Mouse (Mus musculus) CH12.LX (cell line): ENCODE measurements at regions not wholly inside any gene's neighbourhood (a gene's known extent, or its start where the extent isn't known, plus 50 kb on each side); places are given as distances from the start of the nearest gene placed in this dataset.

ENCODE experiments used
- DNase-seq: peaks from one replicate; pipeline ENCODE4 v3.0.0-alpha.2; 2013; ENCODE audit errors: extremely low read depth
- H3K27ac ChIP-seq: 2 replicates; pipeline ENCODE4 v1.5.1; 2012; ENCODE audit warnings: low read depth, mild to moderate bottlenecking, control low read depth, moderate library complexity; ENCODE audit not compliant: insufficient read depth
- H3K27me3 ChIP-seq: replicated peaks from 2 replicates; pipeline ENCODE3; 2012; ENCODE audit warnings: inconsistent platforms
- H3K36me3 ChIP-seq, 2 experiments: replicated peaks in 1 of 2; 2 replicates each; pipeline versions ENCODE3 to v1.6.1; 2012; ENCODE audit warnings: inconsistent platforms in 1 of 2, low read length in 1 of 2, mild to moderate bottlenecking in 1 of 2, mixed read lengths in 1 of 2, moderate library complexity in 1 of 2; ENCODE audit not compliant: control insufficient read depth in 1 of 2, insufficient read depth in 1 of 2
- H3K4me1 ChIP-seq, 2 experiments: 2 replicates each; pipeline ENCODE4 v1.6.1; 2012; ENCODE audit warnings: inconsistent platforms in 1 of 2, moderate library complexity in 1 of 2; ENCODE audit not compliant: insufficient read depth in 2 of 2, control insufficient read depth in 1 of 2
- H3K4me2 ChIP-seq: 2 replicates; pipeline ENCODE4 v1.6.1; 2012; ENCODE audit warnings: low read depth, mild to moderate bottlenecking, control low read depth; ENCODE audit not compliant: poor library complexity, insufficient read depth, severe bottlenecking
- H3K4me3 ChIP-seq, 3 experiments: fragments of 150-350 bp in 1 of 3; sonication (generic) in 1 of 3; replicated peaks in 1 of 3; 2 replicates each; pipeline versions ENCODE3 to v1.5.1; 2011 to 2012; ENCODE audit warnings: low read depth in 2 of 3, low read length in 2 of 3, mild to moderate bottlenecking in 2 of 3, moderate library complexity in 2 of 3, control low read depth in 1 of 3, improper control_type of control experiment in 1 of 3, inconsistent platforms in 1 of 3, mixed read lengths in 1 of 3; ENCODE audit not compliant: poor library complexity in 1 of 3
- H3K79me2 ChIP-seq: replicated peaks from 2 replicates; pipeline ENCODE4 v1.6.1; 2012; ENCODE audit warnings: mild to moderate bottlenecking, moderate library complexity; ENCODE audit not compliant: control insufficient read depth, poor library complexity, insufficient read depth, severe bottlenecking; ENCODE audit errors: extremely low read depth
- H3K9ac ChIP-seq: 2 replicates; pipeline ENCODE4 v1.6.1; 2012; ENCODE audit warnings: low read depth, mild to moderate bottlenecking, control low read depth, moderate library complexity; ENCODE audit not compliant: insufficient read depth
- H3K9me3 ChIP-seq: replicated peaks from 2 replicates; pipeline ENCODE3; 2012; ENCODE audit warnings: low read length, inconsistent platforms, mixed read lengths
- BHLHE40 ChIP-seq: IDR thresholded peaks from 2 replicates; pipeline ENCODE4 v1.6.1; 2011; ENCODE audit warnings: mild to moderate bottlenecking, low read depth, low read length, improper control_type of control experiment
- CHD1 ChIP-seq: IDR thresholded peaks from 2 replicates; pipeline ENCODE4 v1.6.1; 2012; ENCODE audit warnings: low read depth, low read length, improper control_type of control experiment, inconsistent platforms
- CHD2 ChIP-seq: IDR thresholded peaks from 2 replicates; pipeline ENCODE4 v1.6.1; 2011; ENCODE audit warnings: low read length, improper control_type of control experiment
- E2F4 ChIP-seq: IDR thresholded peaks from 2 replicates; pipeline ENCODE4 v1.6.1; 2011; ENCODE audit warnings: low read depth, low read length, improper control_type of control experiment; ENCODE audit not compliant: insufficient replicate concordance
- EP300 ChIP-seq: IDR thresholded peaks from 2 replicates; pipeline ENCODE4 v1.6.1; 2011; ENCODE audit warnings: low read length, improper control_type of control experiment
- ETS1 ChIP-seq: conservative IDR thresholded peaks from 2 replicates; pipeline ENCODE4 v1.6.1; 2012; ENCODE audit warnings: low read depth, mild to moderate bottlenecking, inconsistent platforms, low read length, improper control_type of control experiment, moderate library complexity
- HCFC1 ChIP-seq: IDR thresholded peaks from 2 replicates; pipeline ENCODE4 v1.6.1; 2012; ENCODE audit warnings: low read depth, mild to moderate bottlenecking, inconsistent platforms, low read length, improper control_type of control experiment
- JUN ChIP-seq: IDR thresholded peaks from 2 replicates; pipeline ENCODE4 v1.6.1; 2011; ENCODE audit warnings: low read depth, mild to moderate bottlenecking, low read length, improper control_type of control experiment, moderate library complexity; ENCODE audit not compliant: insufficient read depth
- JUND ChIP-seq: conservative IDR thresholded peaks from 2 replicates; pipeline ENCODE4 v1.6.1; 2011; ENCODE audit warnings: low read depth, low read length, improper control_type of control experiment
- KAT2A ChIP-seq: IDR thresholded peaks from 2 replicates; pipeline ENCODE4 v1.6.1; 2012; ENCODE audit warnings: low read length, improper control_type of control experiment, inconsistent platforms; ENCODE audit not compliant: insufficient replicate concordance
- MAFK ChIP-seq: IDR thresholded peaks from 2 replicates; pipeline ENCODE4 v1.6.1; 2011; ENCODE audit warnings: low read length, improper control_type of control experiment; ENCODE audit not compliant: insufficient replicate concordance
- MAX ChIP-seq: IDR thresholded peaks from 2 replicates; pipeline ENCODE4 v1.6.1; 2011; ENCODE audit warnings: low read length, improper control_type of control experiment
- MAZ ChIP-seq: IDR thresholded peaks from 2 replicates; pipeline ENCODE4 v1.6.1; 2012; ENCODE audit warnings: low read depth, mild to moderate bottlenecking, inconsistent platforms, low read length, improper control_type of control experiment, moderate library complexity
- MYC ChIP-seq: IDR thresholded peaks from 2 replicates; pipeline ENCODE4 v1.6.1; 2011; ENCODE audit warnings: low read depth, mild to moderate bottlenecking, improper control_type of control experiment, low read length
- NRF1 ChIP-seq: IDR thresholded peaks from 2 replicates; pipeline ENCODE4 v1.6.1; 2014; ENCODE audit warnings: low read depth, mild to moderate bottlenecking, inconsistent platforms, low read length, improper control_type of control experiment, moderate library complexity
- PAX5 ChIP-seq: IDR thresholded peaks from 2 replicates; pipeline ENCODE4 v1.6.1; 2012; ENCODE audit warnings: low read length, inconsistent platforms, mixed read lengths
- POLR2AphosphoS2 ChIP-seq: IDR thresholded peaks from 2 replicates; pipeline ENCODE4 v1.6.1; 2011; ENCODE audit warnings: low read depth, low read length, improper control_type of control experiment
- RAD21 ChIP-seq: IDR thresholded peaks from 2 replicates; pipeline ENCODE4 v1.6.1; 2011; ENCODE audit warnings: low read depth, mild to moderate bottlenecking, low read length, improper control_type of control experiment, moderate library complexity
- SIN3A ChIP-seq: IDR thresholded peaks from 2 replicates; pipeline ENCODE4 v1.6.1; 2012; ENCODE audit warnings: low read length, improper control_type of control experiment, inconsistent platforms
- SMC3 ChIP-seq: IDR thresholded peaks from 2 replicates; pipeline ENCODE4 v1.6.1; 2011; ENCODE audit warnings: low read depth, low read length, improper control_type of control experiment
- TBP ChIP-seq: conservative IDR thresholded peaks from 2 replicates; pipeline ENCODE4 v1.6.1; 2011; ENCODE audit warnings: low read depth, low read length, improper control_type of control experiment
- TCF12 ChIP-seq: IDR thresholded peaks from 2 replicates; pipeline ENCODE4 v1.6.1; 2014; ENCODE audit warnings: low read depth, mild to moderate bottlenecking, inconsistent platforms, low read length, improper control_type of control experiment
- UBTF ChIP-seq: IDR thresholded peaks from 2 replicates; pipeline ENCODE4 v1.6.1; 2012; ENCODE audit warnings: low read depth, mild to moderate bottlenecking, inconsistent platforms, low read length, improper control_type of control experiment, moderate library complexity
- USF1 ChIP-seq: IDR thresholded peaks from 2 replicates; pipeline ENCODE4 v1.6.1; 2014; ENCODE audit warnings: low read depth, mild to moderate bottlenecking, inconsistent platforms, low read length, improper control_type of control experiment
- ZC3H11A ChIP-seq: IDR thresholded peaks from 2 replicates; pipeline ENCODE4 v1.6.1; 2012; ENCODE audit warnings: low read depth, mild to moderate bottlenecking, inconsistent platforms, low read length, improper control_type of control experiment
- ZKSCAN1 ChIP-seq: IDR thresholded peaks from 2 replicates; pipeline ENCODE4 v1.6.1; 2012; ENCODE audit warnings: low read depth, inconsistent platforms, low read length, improper control_type of control experiment, borderline replicate concordance
- ZMIZ1 ChIP-seq: IDR thresholded peaks from 2 replicates; pipeline ENCODE4 v1.6.1; 2012; ENCODE audit warnings: low read depth, mild to moderate bottlenecking, inconsistent platforms, low read length, improper control_type of control experiment
- ZNF384 ChIP-seq: IDR thresholded peaks from 2 replicates; pipeline ENCODE4 v1.6.1; 2012; ENCODE audit warnings: low read depth, low read length, improper control_type of control experiment, inconsistent platforms
- dilution Hi-C: fragments of 300-500 bp; cut with MboI; formaldehyde crosslinking; loops from 2 replicates; pipeline ENCODE4 v1.14.3; 2020; ENCODE audit warnings: low sequenced_read_pairs; ENCODE audit not compliant: extremely low pct_unique_long_range_greater_than_20kb, extremely low pct_ligation_motif_present
- in situ Hi-C: fragments of 300-500 bp; cut with MboI; formaldehyde crosslinking; loops from 3 replicates; pipeline ENCODE4 v1.14.3; 2019; ENCODE audit warnings: low sequenced_read_pairs, low pct_ligation_motif_present, low pct_unique_long_range_greater_than_20kb, mixed read lengths

- Histone ChIP-seq H3K79me2 (no peaks in the 10 kb centered on the region), H3K4me1 (0 out of 4 replicates have a peak, but pooled peaks cover 0 to 3% of the 10 kb centered on the region in 2 experiments), H3K4me3 (no peak overlapping the region), H3K36me3 (no peaks in the 10 kb centered on the region), H3K9ac (no peak overlapping the region), H3K9me3 (no peaks in the 10 kb centered on the region), H3K27me3 (no peaks in the 10 kb centered on the region), H3K27ac (no peak overlapping the region), H3K4me2 (no peak overlapping the region)
- no peak for DNase-seq
- in situ Hi-C loops (no loop called here), dilution Hi-C loops (no loop called here)
- no peak for TF ChIP-seq ZMIZ1
- TF ChIP-seq SIN3A = no peak
- TF ChIP-seq USF1 = no peak
- TF ChIP-seq CHD2 = no peak
- TF ChIP-seq MAZ = no peak
- TF ChIP-seq HCFC1 = no peak
- TF ChIP-seq JUND = no peak
- TF ChIP-seq E2F4 = no peak
- TF ChIP-seq TCF12 = no peak
- no peak for TF ChIP-seq UBTF
- TF ChIP-seq EP300 = no peak
- no peak for TF ChIP-seq NRF1
- no peak for TF ChIP-seq POLR2AphosphoS2
- no peak for TF ChIP-seq ZNF384
- TF ChIP-seq PAX5 = no peak
- TF ChIP-seq CHD1 = no peak
These were observed 565.5 kb upstream of the B3galt2 start for GRCm38 (mm10) chr1:143074999-143075398.

GRCm38 (mm10) chr1:143080441-143080840, 560.0 kb upstream of the B3galt2 start:
- Histone ChIP-seq H3K9ac (no peak overlapping the region), H3K79me2 (no peaks in the 10 kb centered on the region), H3K4me3 (no peak overlapping the region), H3K9me3 (no peaks in the 10 kb centered on the region), H3K36me3 (no peaks in the 10 kb centered on the region), H3K4me1 (0 out of 4 replicates have a peak, but pooled peaks cover 0 to 3% of the 10 kb centered on the region in 2 experiments), H3K4me2 (no peak overlapping the region), H3K27me3 (no peaks in the 10 kb centered on the region), H3K27ac (no peak overlapping the region)
- TF ChIP-seq CHD1 (no peak), ETS1 (no peak), RAD21 (no peak), CHD2 (no peak), KAT2A (no peak), ZMIZ1 (no peak), BHLHE40 (no peak), ZNF384 (no peak), SMC3 (no peak), MAFK (no peak), HCFC1 (no peak), TBP (no peak), ZC3H11A (no peak), JUN (no peak), SIN3A (no peak), EP300 (no peak), MYC (no peak), ZKSCAN1 (no peak), MAX (no peak)
- dilution Hi-C loops (no loop called here), in situ Hi-C loops (no loop called here)
- DNase-seq = peak; percentile 3
